8 mouse cellular contexts compared by ENCODE assay signal in the genomic region with DNA sequence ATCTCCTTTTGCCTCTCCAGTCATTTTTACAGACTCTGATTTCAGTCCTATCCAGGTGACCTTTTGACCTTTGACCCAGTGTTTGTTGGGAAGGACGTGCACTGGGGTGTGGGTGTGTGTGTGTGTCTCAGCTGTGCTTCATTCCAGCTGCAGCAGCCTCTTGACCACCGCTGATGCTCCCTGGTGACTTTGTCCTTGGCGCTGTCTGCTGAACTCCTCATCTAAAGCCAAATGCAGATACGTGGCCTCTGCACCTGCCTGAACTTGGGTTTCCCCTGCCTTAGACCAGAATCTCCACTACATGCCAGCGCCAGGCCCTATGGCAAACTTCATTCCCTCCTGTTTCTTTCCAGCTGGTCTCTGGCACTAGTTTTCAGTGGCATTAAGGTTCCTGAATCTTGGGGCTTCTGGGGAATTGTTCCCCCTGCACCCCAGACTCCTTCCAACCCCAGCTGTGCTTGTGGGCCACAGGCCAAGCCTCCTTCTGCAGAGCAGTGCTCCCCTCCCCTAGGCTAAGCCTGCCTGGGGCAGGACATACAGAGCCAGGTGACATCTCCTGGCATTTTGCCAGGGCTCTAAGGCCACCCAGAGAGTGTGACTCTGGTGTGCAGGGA. TPM values are rescaled to one million over a fixed set of nuclear protein-coding genes. Genes with fewer than 3 reads are reported as not detected.
DNase-seq lines count a peak whose midpoint lies in the region; ATAC-seq and TF ChIP-seq lines count a peak whose summit lies in the region.

No protein-coding gene starts in this region.

- peaks cover 98% of the 10 kb centered on the region for H3K4me1 ChIP-seq in embryonic facial prominence, embryonic 10.5 days
- H3K4me1 ChIP-seq in hindbrain, postnatal 0 days (ENCODE audit: insufficient read depth, low read length), result peaks cover 71% of the 10 kb centered on the region
- H3K4me1 ChIP-seq in midbrain, embryonic 13.5 days (replicated peaks), result peaks cover 97% of the 10 kb centered on the region

- no peaks in the 10 kb centered on the region for H3K9me3 ChIP-seq in embryonic facial prominence, embryonic 10.5 days
- no peaks in the 10 kb centered on the region for H3K9me3 ChIP-seq in hindbrain, postnatal 0 days (ENCODE audit: low read length)
- no peaks in the 10 kb centered on the region for H3K9me3 ChIP-seq in midbrain, embryonic 13.5 days

- peak overlapping the region; percentile 82 for H3K27ac ChIP-seq in embryonic facial prominence, embryonic 10.5 days (replicated peaks)
- peak overlapping the region; percentile 52; the same call in 1 of the 2 replicates for H3K27ac ChIP-seq in hindbrain, postnatal 0 days
- peak overlapping the region; percentile 56 for H3K27ac ChIP-seq in midbrain, embryonic 13.5 days

- no peaks in the 10 kb centered on the region for H3K27me3 ChIP-seq in embryonic facial prominence, embryonic 10.5 days (replicated peaks; ENCODE audit: low read depth, poor library complexity, severe bottlenecking)
- no peaks in the 10 kb centered on the region for H3K27me3 ChIP-seq in hindbrain, postnatal 0 days (ENCODE audit: insufficient read depth, low read length)
- no peaks in the 10 kb centered on the region for H3K27me3 ChIP-seq in midbrain, embryonic 13.5 days

- peak; percentile 39 for DNase-seq in embryo, embryonic 11 days
- DNase-seq in embryo, embryonic 10.5 days (ENCODE audit: low spot score), result no peak
- peak; percentile 66 for DNase-seq in A20 (ENCODE audit: low read depth, low spot score)
- peak; percentile 34 for DNase-seq in embryonic facial prominence, embryonic 10.5 days (ENCODE audit: low spot score)
- peak; percentile 55 for DNase-seq in hindbrain, postnatal 0 days (ENCODE audit: low spot score)
- no peak for DNase-seq in frontal cortex, postnatal 25 days (ENCODE audit: low spot score in 2 of 2)

- peak overlapping the region; percentile 33; the same call in 1 of the 2 replicates for H3K4me3 ChIP-seq in embryonic facial prominence, embryonic 10.5 days
- no peak overlapping the region for H3K4me3 ChIP-seq in hindbrain, postnatal 0 days (ENCODE audit: low read length)
- no peak overlapping the region for H3K4me3 ChIP-seq in midbrain, embryonic 13.5 days (replicated peaks)

- H3K4me2 ChIP-seq in hindbrain, postnatal 0 days (ENCODE audit: low read depth, low read length), result no peak overlapping the region
- H3K4me2 ChIP-seq in midbrain, embryonic 13.5 days (replicated peaks), result no peak overlapping the region

- TF ChIP-seq CTCF in hindbrain, postnatal 0 days (IDR thresholded peaks at IDR 0.05; ENCODE audit: low read depth), result no peak

- H3K9ac ChIP-seq in hindbrain, postnatal 0 days (replicated peaks; ENCODE audit: low read length), result no peak overlapping the region
- peak overlapping the region; percentile 49; the same call in 1 of the 2 replicates for H3K9ac ChIP-seq in midbrain, embryonic 13.5 days (replicated peaks)

- no peak for ATAC-seq in hindbrain, postnatal 0 days
- no peak for ATAC-seq in midbrain, embryonic 13.5 days
- no peak for ATAC-seq in megakaryocyte-erythroid progenitor cell, adult 5-6 weeks (replicated peaks; ENCODE audit: low FRiP score, low TSS enrichment, poor library complexity, severe bottlenecking)

- WGBS in embryonic facial prominence, embryonic 10.5 days, result 33% methylated on average over 5 of the region's 5 CpGs
- 28% methylated on average over 5 of the region's 5 CpGs for WGBS in hindbrain, postnatal 0 days
- WGBS in midbrain, embryonic 13.5 days, result 55% methylated on average over 5 of the region's 5 CpGs

- peaks cover 51% of the 10 kb centered on the region for H3K36me3 ChIP-seq in embryonic facial prominence, embryonic 10.5 days (replicated peaks)
- H3K36me3 ChIP-seq in hindbrain, postnatal 0 days (ENCODE audit: insufficient read depth, low read length), result peaks cover 8% of the 10 kb centered on the region; the same call in 1 of the 2 replicates
- peaks cover 30% of the 10 kb centered on the region for H3K36me3 ChIP-seq in midbrain, embryonic 13.5 days

RNA-seq across cellular contexts. Expression of gene Lasp1, which starts 9.9 kb away (rescaled TPM):
- 90.5 and 98.7 TPM in 2 replicates for polyA plus RNA-seq in embryonic facial prominence, embryonic 10.5 days (2016; fragmentation: Nextera tagmentation; extraction: Ambion mirVana)
- total RNA-seq in hindbrain, postnatal 0 days (2014; rRNA removed), result 177 and 187 TPM in 2 replicates
- polyA plus RNA-seq in hindbrain, postnatal 0 days (2015; fragmentation: Nextera tagmentation; extraction: Ambion mirVana), result 121 and 137 TPM in 2 replicates
- polyA plus RNA-seq in midbrain, embryonic 13.5 days (2015; fragmentation: Nextera tagmentation; extraction: Ambion mirVana), result 136 and 137 TPM in 2 replicates
- 15.7 and 20.4 TPM in 2 replicates for total RNA-seq in megakaryocyte-erythroid progenitor cell, adult 5-6 weeks (2014; fragmentation: Nextera tagmentation)
- 56.3 and 63.5 TPM in 2 replicates for total RNA-seq in megakaryocyte-erythroid progenitor cell, adult 5-6 weeks (2017)

RNA-seq across cellular contexts. Expression of gene Rpl23, which starts 26.5 kb away (rescaled TPM):
- polyA plus RNA-seq in embryonic facial prominence, embryonic 10.5 days (2016; fragmentation: Nextera tagmentation; extraction: Ambion mirVana), result 481 and 487 TPM in 2 replicates
- 124 and 141 TPM in 2 replicates for total RNA-seq in hindbrain, postnatal 0 days (2014; rRNA removed)
- polyA plus RNA-seq in hindbrain, postnatal 0 days (2015; fragmentation: Nextera tagmentation; extraction: Ambion mirVana), result 351 and 362 TPM in 2 replicates
- polyA plus RNA-seq in midbrain, embryonic 13.5 days (2015; fragmentation: Nextera tagmentation; extraction: Ambion mirVana), result 363 and 377 TPM in 2 replicates
- 2,091 and 2,156 TPM in 2 replicates for total RNA-seq in megakaryocyte-erythroid progenitor cell, adult 5-6 weeks (2014; fragmentation: Nextera tagmentation)
- total RNA-seq in megakaryocyte-erythroid progenitor cell, adult 5-6 weeks (2017), result 1,518 and 2,802 TPM in 2 replicates

RNA-seq across cellular contexts. Expression of gene B230217C12Rik, which starts 31.9 kb away (rescaled TPM):
- 14.0 and 16.0 TPM in 2 replicates for polyA plus RNA-seq in embryonic facial prominence, embryonic 10.5 days (2016; fragmentation: Nextera tagmentation; extraction: Ambion mirVana)
- total RNA-seq in hindbrain, postnatal 0 days (2014; rRNA removed), result 29.4 and 30.0 TPM in 2 replicates
- polyA plus RNA-seq in hindbrain, postnatal 0 days (2015; fragmentation: Nextera tagmentation; extraction: Ambion mirVana), result 31.6 and 32.3 TPM in 2 replicates
- 23.2 and 24.8 TPM in 2 replicates for polyA plus RNA-seq in midbrain, embryonic 13.5 days (2015; fragmentation: Nextera tagmentation; extraction: Ambion mirVana)
- total RNA-seq in megakaryocyte-erythroid progenitor cell, adult 5-6 weeks (2014; fragmentation: Nextera tagmentation), result 0.45 and 1.7 TPM in 2 replicates
- total RNA-seq in megakaryocyte-erythroid progenitor cell, adult 5-6 weeks (2017), result 0.91 TPM in 1 of 2 replicates, not detected in the other

RNA-seq across cellular contexts. Expression of gene 1700001P01Rik, which starts 33.0 kb away (rescaled TPM):
- 0.85 and 1.1 TPM in 2 replicates for polyA plus RNA-seq in embryonic facial prominence, embryonic 10.5 days (2016; fragmentation: Nextera tagmentation; extraction: Ambion mirVana)
- total RNA-seq in hindbrain, postnatal 0 days (2014; rRNA removed), result not detected in 2 replicates
- not detected in 2 replicates for polyA plus RNA-seq in hindbrain, postnatal 0 days (2015; fragmentation: Nextera tagmentation; extraction: Ambion mirVana)
- 0.81 and 1.1 TPM in 2 replicates for polyA plus RNA-seq in midbrain, embryonic 13.5 days (2015; fragmentation: Nextera tagmentation; extraction: Ambion mirVana)
- total RNA-seq in megakaryocyte-erythroid progenitor cell, adult 5-6 weeks (2014; fragmentation: Nextera tagmentation), result 0.89 TPM in 1 of 2 replicates, not detected in the other
- 2.4 TPM in 1 of 2 replicates, not detected in the other for total RNA-seq in megakaryocyte-erythroid progenitor cell, adult 5-6 weeks (2017)

RNA-seq across cellular contexts. Expression of gene Cwc25, which starts 42.4 kb away (rescaled TPM):
- polyA plus RNA-seq in embryonic facial prominence, embryonic 10.5 days (2016; fragmentation: Nextera tagmentation; extraction: Ambion mirVana), result 22.0 and 24.2 TPM in 2 replicates
- 13.3 and 14.2 TPM in 2 replicates for total RNA-seq in hindbrain, postnatal 0 days (2014; rRNA removed)
- polyA plus RNA-seq in hindbrain, postnatal 0 days (2015; fragmentation: Nextera tagmentation; extraction: Ambion mirVana), result 11.9 and 12.9 TPM in 2 replicates
- polyA plus RNA-seq in midbrain, embryonic 13.5 days (2015; fragmentation: Nextera tagmentation; extraction: Ambion mirVana), result 19.0 and 19.6 TPM in 2 replicates
- total RNA-seq in megakaryocyte-erythroid progenitor cell, adult 5-6 weeks (2014; fragmentation: Nextera tagmentation), result 17.7 and 18.9 TPM in 2 replicates
- 20.4 and 23.3 TPM in 2 replicates for total RNA-seq in megakaryocyte-erythroid progenitor cell, adult 5-6 weeks (2017)

Comparison
In these comparisons a context has a peak if more than half of its experiments do, and no peak if none do; other contexts are left out.
1. DNase-seq: peak in embryo, embryonic 11 days (single experiment), A20 (single experiment), embryonic facial prominence, embryonic 10.5 days (single experiment) and hindbrain, postnatal 0 days (single experiment); none in embryo, embryonic 10.5 days (single experiment) and frontal cortex, postnatal 25 days (0 of 2).
2. Peak in every context shown above with its lines, with median percentiles within 50 percentile points of each other: H3K27ac ChIP-seq.